Mouse (Mus musculus) spleen, adult 2 months (tissue): ENCODE measurements at regions not wholly inside any gene's neighbourhood (a gene's known extent, or its start where the extent isn't known, plus 50 kb on each side); places are given as distances from the start of the nearest gene placed in this dataset.

Source experiments
- DNase-seq, 2 experiments: peaks; one replicate each; pipeline versions ENCODE4 v3.0.0 to v3.0.0-alpha.2; 2012 to 2021; ENCODE audit warnings: low spot score in 2 of 2, low read depth in 1 of 2
- H3K27ac ChIP-seq: fragments of 200-500 bp; 2 replicates; pipeline ENCODE4 v1.5.1; 2012; ENCODE audit warnings: low read length, inconsistent platforms; ENCODE audit not compliant: insufficient read depth
- H3K27me3 ChIP-seq: fragments of 200-500 bp; 2 replicates; pipeline ENCODE4 v1.6.1; 2012; ENCODE audit warnings: mild to moderate bottlenecking, moderate library complexity, low read length, inconsistent platforms; ENCODE audit not compliant: control insufficient read depth, insufficient read depth
- H3K36me3 ChIP-seq: fragments of 200-500 bp; 2 replicates; pipeline ENCODE4 v1.6.1; 2012; ENCODE audit warnings: mild to moderate bottlenecking, low read length, inconsistent platforms; ENCODE audit not compliant: control insufficient read depth, insufficient read depth
- H3K4me1 ChIP-seq: fragments of 200-500 bp; 2 replicates; pipeline ENCODE4 v1.6.1; 2011; ENCODE audit warnings: inconsistent platforms; ENCODE audit not compliant: control insufficient read depth, insufficient read depth, insufficient read length
- H3K4me3 ChIP-seq: fragments of 200-500 bp; 2 replicates; pipeline ENCODE4 v1.5.1; 2011; ENCODE audit warnings: mild to moderate bottlenecking, inconsistent platforms; ENCODE audit not compliant: insufficient read depth, insufficient read length; ENCODE audit errors: extremely low read depth
- CTCF ChIP-seq: fragments of 200-500 bp; IDR thresholded peaks from 2 replicates; pipeline ENCODE4 v1.5.1; 2011; ENCODE audit warnings: mild to moderate bottlenecking, inconsistent platforms; ENCODE audit not compliant: insufficient read depth, insufficient read length, insufficient replicate concordance; ENCODE audit errors: extremely low read depth
- POLR2A ChIP-seq: fragments of 200-500 bp; IDR thresholded peaks from 2 replicates; pipeline ENCODE4 v1.6.1; 2011; ENCODE audit warnings: low read depth, low read length, inconsistent platforms
- WGBS: fragments of 180-500 bp; shearing (Covaris S2); methylation state at CpG from one replicate; pipeline ENCODE4 v1.1.7; 2018; 5-methylcytosine and 5-hydroxymethylcytosine counted together

DNA sequence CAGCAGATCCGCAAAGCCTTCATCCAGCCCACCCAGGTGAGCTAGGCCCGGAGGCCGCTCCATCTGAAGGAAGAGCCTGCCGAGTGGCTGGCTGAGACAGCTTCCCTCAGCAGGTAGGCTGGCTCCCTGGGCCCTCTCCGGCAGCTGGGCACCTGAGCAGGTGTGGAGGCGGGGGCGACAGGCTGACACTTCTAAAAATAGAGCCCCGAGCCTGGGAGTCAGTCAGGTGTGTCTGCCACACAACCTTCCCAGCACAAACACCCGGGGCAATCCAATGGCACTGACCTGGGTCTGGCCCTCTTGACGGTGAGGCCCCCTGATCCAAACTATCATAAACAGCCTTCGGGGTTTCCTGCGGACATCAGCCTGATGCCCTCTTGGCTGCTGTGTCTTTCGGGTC, 58.5 kb downstream of the Zfp36l2 start:
- no peak for DNase-seq
- Histone ChIP-seq H3K4me1 (peaks cover 24% of the 10 kb centered on the region; the same call in 1 of the 2 replicates), H3K36me3 (no peaks in the 10 kb centered on the region), H3K4me3 (no peak overlapping the region), H3K27ac (no peak overlapping the region), H3K27me3 (no peaks in the 10 kb centered on the region)
- TF ChIP-seq POLR2A (no peak), CTCF (no peak)
- WGBS, result 79% methylated on average over 13 of the region's 13 CpGs

- no peak for TF ChIP-seq POLR2A
- no peak for TF ChIP-seq CTCF
- H3K27ac ChIP-seq, result peak overlapping the region; percentile 29; the same call in 1 of the 2 replicates
- no peaks in the 10 kb centered on the region for H3K27me3 ChIP-seq
- H3K4me1 ChIP-seq, result peaks cover 24% of the 10 kb centered on the region; the same call in 1 of the 2 replicates
- H3K4me3 ChIP-seq, result no peak overlapping the region
- 29% methylated on average over 5 of the region's 5 CpGs for WGBS
- no peak for DNase-seq
- no peaks in the 10 kb centered on the region for H3K36me3 ChIP-seq
Measured at GRCm38 (mm10) chr17:84128262-84128661, 59.5 kb downstream of the Zfp36l2 start.

DNA sequence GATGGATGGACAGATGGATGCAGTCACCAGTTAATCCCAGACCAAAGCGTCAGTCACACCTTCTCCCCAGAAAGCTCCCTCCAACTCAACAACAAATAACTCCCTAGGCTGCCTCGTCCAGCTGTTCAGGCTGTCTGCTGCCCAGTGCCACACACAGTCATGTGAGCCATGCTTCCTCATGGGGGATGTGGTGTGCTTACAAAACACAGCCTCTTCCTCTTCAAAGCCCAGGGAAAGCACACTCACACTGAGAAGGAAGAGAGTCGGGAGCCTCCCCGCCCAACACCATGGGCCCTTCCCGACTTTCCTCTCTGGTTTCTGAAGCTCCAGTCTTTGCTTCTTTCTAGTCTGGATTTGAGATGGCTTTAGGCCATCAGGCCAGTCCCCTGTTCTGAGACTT, 61.6 kb downstream of the Zfp36l2 start:
- TF ChIP-seq POLR2A (no peak), CTCF (no peak)
- no peak overlapping the region for H3K4me3 ChIP-seq
- peak in 1 of 2 experiments; percentile 43 for DNase-seq
- H3K4me1 ChIP-seq, result peaks cover 24% of the 10 kb centered on the region; the same call in 1 of the 2 replicates
- H3K36me3 ChIP-seq, result no peaks in the 10 kb centered on the region
- 22% methylated on average over 5 of the region's 5 CpGs for WGBS
- peak overlapping the region; percentile 30 for H3K27ac ChIP-seq
- no peaks in the 10 kb centered on the region for H3K27me3 ChIP-seq

GRCm38 (mm10) chr17:84123161-84123560, 64.6 kb downstream of the Zfp36l2 start:
- DNase-seq, result no peak
- TF ChIP-seq CTCF (no peak), POLR2A (no peak)
- H3K27ac ChIP-seq, result peak overlapping the region; percentile 27
- H3K4me3 ChIP-seq, result no peak overlapping the region
- H3K27me3 ChIP-seq, result no peaks in the 10 kb centered on the region
- peaks cover 48% of the 10 kb centered on the region for H3K4me1 ChIP-seq
- no peaks in the 10 kb centered on the region for H3K36me3 ChIP-seq
- WGBS, result 61% methylated on average over 2 of the region's 2 CpGs

GRCm38 (mm10) chr17:84122486-84123131, 65.1 kb downstream of the Zfp36l2 start:
- Histone ChIP-seq H3K36me3 (no peaks in the 10 kb centered on the region), H3K4me1 (peaks cover 50% of the 10 kb centered on the region), H3K4me3 (no peak overlapping the region), H3K27ac (0 out of 2 replicates have a peak overlapping the region, but pooled peaks have one; percentile 27), H3K27me3 (no peaks in the 10 kb centered on the region)
- WGBS, result 80% methylated on average over 6 of the region's 6 CpGs
- TF ChIP-seq POLR2A, result no peak
- TF ChIP-seq CTCF, result no peak
- no peak for DNase-seq

DNA sequence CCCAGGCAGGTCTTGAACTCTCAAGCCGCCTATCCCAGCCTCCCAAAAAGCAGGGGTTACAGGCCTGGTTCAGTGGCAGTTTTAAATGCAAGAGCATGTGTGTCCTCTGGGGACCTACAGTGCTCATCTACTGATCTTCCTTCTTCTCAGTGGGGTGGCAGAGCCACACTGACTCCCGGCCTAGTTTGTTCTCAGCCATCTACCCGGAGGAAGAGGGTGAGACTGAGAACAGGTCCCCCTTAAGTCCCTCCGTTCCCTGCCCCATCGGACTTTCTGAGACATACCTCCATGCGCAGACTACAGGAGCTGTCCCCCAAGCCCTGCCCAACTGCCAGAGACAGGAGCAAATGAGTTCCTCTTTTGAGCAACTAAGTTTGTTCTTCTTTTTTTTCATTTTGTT, 66.5 kb downstream of the Zfp36l2 start:
- TF ChIP-seq CTCF (no peak), POLR2A (peak; percentile 45; the same call in 1 of the 2 replicates)

DNA sequence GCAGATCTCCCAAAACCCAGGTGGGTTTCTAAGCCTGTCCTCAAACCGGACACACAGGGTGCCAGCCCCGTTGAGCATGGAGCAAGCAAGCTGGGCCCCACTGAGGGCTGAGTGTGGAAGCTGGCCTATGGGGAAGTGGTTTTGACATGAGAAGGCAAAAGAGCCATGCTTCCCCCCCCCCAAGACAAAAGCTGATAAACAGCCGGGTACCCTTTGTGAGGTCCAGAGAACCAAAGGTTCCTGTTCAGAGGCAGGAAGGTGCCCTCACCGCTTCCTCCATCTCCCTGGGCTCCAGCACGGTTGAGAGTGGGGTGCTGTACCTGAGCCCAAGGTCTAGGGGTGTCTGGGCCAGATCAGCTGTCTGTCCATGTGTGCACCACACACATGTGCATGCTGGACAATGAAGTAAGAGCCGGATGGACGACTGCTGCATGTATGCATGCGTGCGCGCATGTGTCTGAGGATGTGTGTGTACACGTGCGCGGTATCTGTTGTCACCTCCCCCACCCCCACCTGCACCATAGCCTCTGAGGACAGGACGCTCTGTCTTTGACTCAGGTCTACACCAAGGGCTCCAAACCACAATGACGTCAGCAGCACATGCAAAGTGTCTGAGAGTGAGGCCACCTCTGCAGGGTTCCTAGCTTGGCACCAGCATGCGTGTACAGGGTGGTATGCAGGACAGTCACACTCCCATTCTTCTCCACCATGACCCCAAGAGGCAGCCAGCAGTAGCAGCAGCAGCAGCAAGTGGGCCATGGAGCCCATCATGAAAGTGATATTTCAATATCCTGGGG, 68.3 kb downstream of the Zfp36l2 start:
- H3K4me3 ChIP-seq, result peak overlapping the region; percentile 35; the same call in 1 of the 2 replicates
- peak overlapping the region; percentile 97 for H3K27ac ChIP-seq
- peak; percentile 89 to 95 for DNase-seq
- H3K36me3 ChIP-seq, result no peaks in the 10 kb centered on the region
- WGBS, result 7% methylated on average over 16 of the region's 16 CpGs
- H3K4me1 ChIP-seq, result peaks cover 60% of the 10 kb centered on the region
- TF ChIP-seq POLR2A (peak; percentile 63), CTCF (no peak)
- no peaks in the 10 kb centered on the region for H3K27me3 ChIP-seq

More for the DNA sequence above, 66.5 kb downstream of the Zfp36l2 start:
- 13% methylated on average over 6 of the region's 6 CpGs for WGBS
- Histone ChIP-seq H3K27me3 (no peaks in the 10 kb centered on the region), H3K36me3 (no peaks in the 10 kb centered on the region), H3K4me1 (peaks cover 57% of the 10 kb centered on the region), H3K4me3 (peak overlapping the region; percentile 47), H3K27ac (peak overlapping the region; percentile 94)
- DNase-seq, result peak in 1 of 2 experiments; percentile 65
